Mouse (Mus musculus) urinary bladder, postnatal 25 days (tissue): ENCODE data around the gene Syce1.
"Not testable (repeated sequence)": the region's sequence is repeated elsewhere in the genome, so short reads cannot be mapped to it uniquely, and the experiment has no call there.

Experiments
- DNase-seq: peaks from one replicate; pipeline ENCODE4 v3.0.0; 2022; ENCODE audit warnings: low spot score

Gene Syce1

GRCm38 (mm10) chr7:140765888-140766739 is 21.5 kb downstream of the Syce1 start:
- DNase-seq, result no peak

- DNase-seq, result not testable (repeated sequence)
These were observed 22.3 kb downstream of the Syce1 start for GRCm38 (mm10) chr7:140765391-140765790.

- no peak for DNase-seq
These were observed 24.1 kb downstream of the Syce1 start, which contains the start of gene Cyp2e1 for GRCm38 (mm10) chr7:140763447-140764020. TSS of gene Cyp2e1 (plus strand) at chr7:140763739.

- DNase-seq, result no peak
These were observed 27.0 kb downstream of the Syce1 start for GRCm38 (mm10) chr7:140760647-140761046.

GRCm38 (mm10) chr7:140756151-140756854 is 31.3 kb downstream of the Syce1 start:
- no peak for DNase-seq

- DNase-seq, result no peak
These were observed 33.1 kb downstream of the Syce1 start for GRCm38 (mm10) chr7:140754556-140754955.

- no peak for DNase-seq
These were observed 38.9 kb downstream of the Syce1 start for GRCm38 (mm10) chr7:140748827-140749160.

GRCm38 (mm10) chr7:140748116-140748826 is 39.4 kb downstream of the Syce1 start:
- DNase-seq, result no peak

GRCm38 (mm10) chr7:140747402-140747801 is 40.2 kb downstream of the Syce1 start:
- no peak for DNase-seq

GRCm38 (mm10) chr7:140733162-140733561 is 54.5 kb downstream of the Syce1 start:
- no peak for DNase-seq
